Mouse (Mus musculus) cortical plate, adult 2 months (tissue): ENCODE measurements around the gene Gimd1. TPM values are rescaled to one million over a fixed set of nuclear protein-coding genes. Genes with fewer than 3 reads are reported as not detected.
A peak's percentile ranks its signal among the peaks of the same experiment; 100 is the strongest.

Source experiments
- H3K27ac ChIP-seq: fragments of 200-500 bp; 2 replicates; pipeline ENCODE4 v1.5.1; 2012; ENCODE audit warnings: low read length, control low read depth, inconsistent platforms; ENCODE audit not compliant: insufficient read depth
- H3K4me1 ChIP-seq: fragments of 200-500 bp; 2 replicates; pipeline ENCODE4 v1.6.1; 2011; ENCODE audit warnings: low read length; ENCODE audit not compliant: control insufficient read depth, insufficient read depth
- H3K4me3 ChIP-seq: fragments of 200-500 bp; 2 replicates; pipeline ENCODE4 v1.5.1; 2011; ENCODE audit warnings: mild to moderate bottlenecking, low read length, control low read depth; ENCODE audit not compliant: insufficient read depth
- CTCF ChIP-seq: fragments of 200-500 bp; IDR thresholded peaks from 2 replicates; pipeline ENCODE4 v1.5.1; 2011; ENCODE audit warnings: mild to moderate bottlenecking, control low read depth, low read length; ENCODE audit not compliant: insufficient read depth; ENCODE audit errors: extremely low read depth
- POLR2A ChIP-seq: fragments of 200-500 bp; IDR thresholded peaks from 2 replicates; pipeline ENCODE4 v1.6.1; 2011; ENCODE audit warnings: mild to moderate bottlenecking, low read length, control low read depth; ENCODE audit not compliant: insufficient read depth; ENCODE audit errors: extremely low read depth
- polyA plus RNA-seq: library from polyadenylated mRNA; depleted of rRNA; stranded (reverse); fragments of >200 nt; gene quantifications from 2 replicates; pipeline ENCODE4 v1.2.3, GENCODE M21; 2012

Gene Gimd1
- polyA plus RNA-seq, 1 experiment, result not detected

GRCm38 (mm10) chr3:132644071-132644470 lies 14.5 kb downstream of the Gimd1 start:
- Histone ChIP-seq H3K4me1 (no peaks in the 10 kb centered on the region), H3K4me3 (no peak overlapping the region), H3K27ac (no peak overlapping the region)
- no peak for TF ChIP-seq POLR2A
- no peak for TF ChIP-seq CTCF

DNA sequence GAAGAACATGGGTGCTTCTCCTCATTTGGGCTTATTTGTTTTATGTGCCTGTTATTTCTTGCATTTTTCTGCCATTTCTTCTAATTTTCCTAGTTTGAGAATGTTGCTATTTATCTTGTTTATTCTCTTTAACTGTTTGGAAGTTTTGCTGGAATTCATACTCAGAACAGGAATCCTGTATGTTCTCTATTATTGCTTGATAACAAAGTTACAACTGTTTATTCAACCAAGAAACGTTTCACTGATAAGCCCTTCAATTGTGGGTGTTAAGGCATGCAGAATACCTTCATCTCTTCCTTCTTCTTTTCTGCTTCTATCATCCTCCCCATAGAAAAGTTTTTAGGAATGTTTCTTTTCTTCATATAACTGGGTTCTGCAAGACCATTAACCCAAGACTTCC lies 17.2 kb downstream of the Gimd1 start:
- TF ChIP-seq CTCF (no peak), POLR2A (no peak)
- Histone ChIP-seq H3K4me1 (no peaks in the 10 kb centered on the region), H3K4me3 (no peak overlapping the region), H3K27ac (no peak overlapping the region)

DNA sequence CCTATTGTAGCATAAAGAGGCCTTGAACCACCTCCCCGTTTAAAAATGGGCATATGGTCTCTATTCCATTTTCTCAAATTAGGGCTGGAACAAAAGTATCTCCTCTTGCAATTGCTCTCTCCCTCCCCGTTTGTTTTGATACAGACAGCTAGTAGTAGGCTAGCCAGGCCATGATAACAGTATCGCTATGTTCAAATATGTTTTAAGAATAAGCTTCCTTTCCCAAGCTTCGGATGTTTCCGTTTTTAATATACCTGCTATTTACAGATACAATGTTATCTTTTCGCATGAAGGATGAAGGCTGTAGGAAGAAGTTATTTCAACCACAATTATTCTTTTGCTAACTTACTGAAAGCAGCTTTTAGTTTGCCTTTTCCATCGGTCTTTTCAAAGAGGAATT lies 19.7 kb downstream of the Gimd1 start:
- H3K4me1 ChIP-seq, result no peaks in the 10 kb centered on the region
- no peak overlapping the region for H3K4me3 ChIP-seq
- no peak overlapping the region for H3K27ac ChIP-seq
- TF ChIP-seq CTCF (no peak), POLR2A (no peak)

GRCm38 (mm10) chr3:132650191-132650590 lies 20.6 kb downstream of the Gimd1 start:
- no peak for TF ChIP-seq POLR2A
- no peak for TF ChIP-seq CTCF

GRCm38 (mm10) chr3:132651776-132652175 lies 22.2 kb downstream of the Gimd1 start:
- Histone ChIP-seq H3K4me3 (no peak overlapping the region), H3K4me1 (no peaks in the 10 kb centered on the region), H3K27ac (no peak overlapping the region)
- no peak for TF ChIP-seq POLR2A
- no peak for TF ChIP-seq CTCF

More at GRCm38 (mm10) chr3:132650191-132650590, 20.6 kb downstream of the Gimd1 start:
- Histone ChIP-seq H3K4me1 (no peaks in the 10 kb centered on the region), H3K4me3 (no peak overlapping the region), H3K27ac (no peak overlapping the region)

DNA sequence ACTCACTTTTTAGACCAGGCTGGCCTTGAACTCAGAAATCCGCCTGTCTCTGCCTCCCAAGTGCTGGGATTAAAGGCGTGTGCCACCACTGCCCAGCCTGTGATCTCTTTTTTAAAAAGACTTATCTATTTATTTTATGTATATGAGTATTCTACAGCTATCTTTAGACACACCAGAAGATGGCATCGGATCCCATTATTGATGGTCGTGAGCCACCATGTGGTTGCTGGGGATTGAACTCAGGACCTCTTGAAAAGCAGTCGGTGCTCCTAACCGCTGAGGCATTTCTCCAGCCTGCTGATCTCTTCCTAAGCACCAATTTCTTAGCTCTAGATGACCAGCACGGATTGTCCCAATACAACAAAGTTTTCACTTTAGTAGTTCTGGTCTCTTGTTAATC lies 24.3 kb downstream of the Gimd1 start:
- TF ChIP-seq POLR2A (no peak), CTCF (no peak)
- no peak overlapping the region for H3K4me3 ChIP-seq
- no peaks in the 10 kb centered on the region for H3K4me1 ChIP-seq
- no peak overlapping the region for H3K27ac ChIP-seq

DNA sequence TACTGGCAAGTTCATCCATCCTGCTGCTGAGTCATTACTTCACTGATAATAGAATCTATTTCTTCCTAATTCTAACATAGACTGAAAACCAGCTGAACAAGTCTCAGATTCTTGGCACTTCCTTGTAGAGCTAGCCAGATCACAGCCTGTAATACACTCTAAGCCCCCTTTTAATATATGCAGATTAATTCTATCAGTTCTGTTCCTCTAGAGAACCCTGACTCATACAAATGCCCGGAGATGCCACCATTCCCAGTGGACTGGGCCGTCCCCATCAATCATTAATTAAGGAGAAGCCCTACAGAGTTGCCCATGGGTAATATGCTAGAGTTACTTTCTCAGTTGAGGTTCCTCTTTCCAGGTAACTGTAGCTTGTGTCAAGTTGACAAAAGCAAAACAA lies 26.3 kb downstream of the Gimd1 start:
- H3K4me1 ChIP-seq, result no peaks in the 10 kb centered on the region
- TF ChIP-seq CTCF (no peak), POLR2A (no peak)
- no peak overlapping the region for H3K4me3 ChIP-seq
- no peak overlapping the region for H3K27ac ChIP-seq

DNA sequence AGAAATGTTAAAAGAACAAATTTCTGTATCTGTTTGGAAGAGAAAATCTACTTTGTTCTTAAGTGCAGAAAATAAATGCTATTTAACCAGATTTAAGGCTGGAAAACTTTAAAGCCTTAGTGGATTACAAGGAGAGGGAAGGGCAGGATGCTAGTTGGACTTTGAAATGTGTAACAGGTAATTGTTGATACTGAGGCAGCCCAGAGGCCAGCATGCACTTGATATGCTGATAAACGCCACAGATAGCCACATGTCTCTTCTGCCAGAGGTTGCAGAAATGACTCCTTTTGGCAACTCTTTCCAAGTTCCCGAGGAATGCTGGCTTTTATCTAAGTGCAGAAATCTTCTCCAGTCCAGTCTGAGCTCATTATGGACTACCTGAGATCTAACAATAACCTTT lies 47.9 kb downstream of the Gimd1 start:
- TF ChIP-seq CTCF, result no peak
- TF ChIP-seq POLR2A, result no peak
- Histone ChIP-seq H3K27ac (no peak overlapping the region), H3K4me1 (no peaks in the 10 kb centered on the region), H3K4me3 (no peak overlapping the region)

GRCm38 (mm10) chr3:132683447-132684230 lies 54.0 kb downstream of the Gimd1 start, which contains the start of gene Tbck:
TSS of gene Tbck (plus strand) at chr3:132684144.
- peak within 1 kb of the TSS; percentile 99 for H3K27ac ChIP-seq
- peaks cover 2% of the 10 kb centered on the region for H3K4me1 ChIP-seq
- peak within 1 kb of the TSS; percentile 88 for H3K4me3 ChIP-seq
- TF ChIP-seq POLR2A, result peak; percentile 61
- no peak for TF ChIP-seq CTCF
